8 mouse cellular contexts compared by ENCODE assay signal in the genomic region with DNA sequence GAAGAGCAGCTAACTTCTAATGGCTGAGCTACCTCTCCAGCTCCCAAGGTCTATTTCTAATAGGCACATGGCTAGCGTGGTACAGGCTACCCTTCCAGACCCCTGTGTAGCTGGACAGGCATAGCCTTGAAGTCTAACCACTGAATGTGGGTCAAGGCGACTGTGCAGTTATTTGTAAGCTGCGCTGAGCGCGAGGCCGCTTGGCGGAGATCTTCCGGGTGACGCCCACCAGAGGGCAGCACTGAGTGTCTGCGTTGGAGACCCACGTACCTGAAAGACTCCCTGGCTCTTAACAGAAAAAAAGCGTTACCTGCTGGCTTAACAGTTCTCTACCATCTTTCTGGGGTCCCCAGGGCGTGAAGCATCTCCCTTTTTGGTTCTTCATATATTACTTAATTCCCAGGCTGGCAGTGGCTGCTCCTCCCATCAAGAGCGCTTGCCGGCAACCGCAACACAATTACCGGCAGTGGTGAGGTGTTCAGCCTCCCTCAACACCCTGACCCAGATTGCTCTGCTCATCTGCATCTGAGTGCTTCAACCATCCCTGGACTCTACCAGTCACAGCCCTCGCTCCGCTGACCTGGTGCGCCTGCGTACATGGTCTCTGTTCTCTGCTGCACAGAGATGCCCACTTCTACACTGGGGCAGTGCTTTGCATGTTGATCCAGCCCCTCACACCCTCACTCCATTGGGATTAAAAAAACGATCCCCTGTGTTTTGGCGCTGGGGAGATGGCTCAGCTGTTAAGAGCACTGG. TPM values are rescaled to one million over a fixed set of nuclear protein-coding genes. Genes with fewer than 3 reads are reported as not detected.
A peak's percentile ranks its signal among the peaks of the same experiment; 100 is the strongest.
DNase-seq lines count a peak whose midpoint lies in the region; ATAC-seq and TF ChIP-seq lines count a peak whose summit lies in the region.

No protein-coding gene starts in this region.

- CTCF ChIA-PET in Patski (lab: Charles Lee), result interaction anchor here (0.6 to 2.0 kb wide), 5 partner anchors 8 to 160 kb away, joined by 3 to 8 read pairs (median 5); no protein-coding TSS in a partner anchor

- peak; percentile 84 for TF ChIP-seq CTCF in Patski (IDR thresholded peaks at IDR 0.05)

- no peak for ATAC-seq in Patski
- ATAC-seq in megakaryocyte-erythroid progenitor cell, adult 5-6 weeks (replicated peaks; ENCODE audit: low FRiP score, low TSS enrichment, poor library complexity, severe bottlenecking), result 0 out of 2 replicates have a peak, but pooled peaks have one; percentile 59

- H3K27me3 ChIP-seq in Patski, result no peaks in the 10 kb centered on the region

- POLR2A ChIA-PET in Patski (lab: Charles Lee), result no interaction called here

- in situ Hi-C loops in Patski (cut with MboI; ENCODE audit: low pct_unique_long_range_greater_than_20kb), result loop anchor here (10.0 kb wide), 1 partner anchor 172 kb away; no protein-coding TSS in a partner anchor

- no peak for DNase-seq in Patski (ENCODE audit: low read depth, low spot score)
- peak; percentile 77 to 87 for DNase-seq in cerebellum, postnatal 4 days (ENCODE audit: low spot score in 2 of 2)
- DNase-seq in gastrocnemius, adult 8-10 months (ENCODE audit: low spot score in 2 of 2), result peak; percentile 55 to 68
- peak; percentile 85 for DNase-seq in hindlimb bud, embryonic 11.5 days (ENCODE audit: extremely low spot score, low read depth, low spot score)
- DNase-seq in left cerebral cortex, adult 8-10 months (ENCODE audit: low spot score in 2 of 2), result peak; percentile 56 to 85
- peak; percentile 74 for DNase-seq in right cerebral cortex, postnatal 25 days
- peak; percentile 88 for DNase-seq in urinary bladder, postnatal 25 days (ENCODE audit: low spot score)

RNA-seq across cellular contexts. Expression of a gene that starts 21.3 kb away (rescaled TPM):
- not detected for polyA plus RNA-seq in Patski (2021)
- not detected for total RNA-seq in gastrocnemius, adult 8-10 months (2022)
- under 1 TPM in 1 of 4 experiments, not detected in 3; 0.27 TPM for total RNA-seq in left cerebral cortex, adult 8-10 months (2022)
- total RNA-seq in megakaryocyte-erythroid progenitor cell, adult 5-6 weeks (2014; fragmentation: Nextera tagmentation), result not detected in 2 replicates
- total RNA-seq in megakaryocyte-erythroid progenitor cell, adult 5-6 weeks (2017), result 0.99 TPM in 1 of 2 replicates, not detected in the other

RNA-seq across cellular contexts. Expression of a gene that starts 35.7 kb away (rescaled TPM):
- 45.2 TPM for polyA plus RNA-seq in Patski (2021)
- total RNA-seq in gastrocnemius, adult 8-10 months (2022), result 1 to 10 TPM; 3.2 to 5.7 (median 4.5) TPM
- total RNA-seq in left cerebral cortex, adult 8-10 months (2022), result 1 to 10 TPM; 2.3 to 4.0 (median 3.0) TPM
- 0.20 and 0.37 TPM in 2 replicates for total RNA-seq in megakaryocyte-erythroid progenitor cell, adult 5-6 weeks (2014; fragmentation: Nextera tagmentation)
- 0.30 TPM in 1 of 2 replicates, not detected in the other for total RNA-seq in megakaryocyte-erythroid progenitor cell, adult 5-6 weeks (2017)

RNA-seq across cellular contexts. Expression of a gene that starts 58.1 kb away (rescaled TPM):
- polyA plus RNA-seq in Patski (2021), result 554 TPM
- total RNA-seq in gastrocnemius, adult 8-10 months (2022), result 100 to 1,000 TPM; 377 to 515 (median 422) TPM
- total RNA-seq in left cerebral cortex, adult 8-10 months (2022), result 100 to 1,000 TPM; 323 to 368 (median 355) TPM
- 3,438 and 3,746 TPM in 2 replicates for total RNA-seq in megakaryocyte-erythroid progenitor cell, adult 5-6 weeks (2014; fragmentation: Nextera tagmentation)
- total RNA-seq in megakaryocyte-erythroid progenitor cell, adult 5-6 weeks (2017), result 861 and 1,170 TPM in 2 replicates
